Mouse (Mus musculus) heart, postnatal 4 days (tissue): ENCODE measurements around the gene Il12a. TPM values are rescaled to one million over a fixed set of nuclear protein-coding genes. Genes with fewer than 3 reads are reported as not detected.

Experiments used
- DNase-seq: peaks from one replicate; pipeline ENCODE4 v3.0.0; 2021
- total RNA-seq, 2 experiments: library from RNA; stranded (reverse); gene quantifications; 2 replicates each; pipeline ENCODE4 v1.2.3; 2021

Il12a gene
- under 1 TPM in 1 of 2 experiments, not detected in 1; 0.20 TPM for total RNA-seq

- DNase-seq: no peak
Observed at GRCm38 (mm10) chr3:68690344-68690743, at the start of gene Il12a. Gene Il12a (plus strand): TSS chr3:68690644.

- DNase-seq: no peak
Observed at GRCm38 (mm10) chr3:68642935-68643334, 47.5 kb upstream of the Il12a start.

GRCm38 (mm10) chr3:68646387-68647130, 43.9 kb upstream of the Il12a start:
- peak; percentile 12 for DNase-seq

- no peak for DNase-seq
Observed at GRCm38 (mm10) chr3:68647282-68647681, 43.2 kb upstream of the Il12a start.

GRCm38 (mm10) chr3:68650251-68650650, 40.2 kb upstream of the Il12a start:
- no peak for DNase-seq

GRCm38 (mm10) chr3:68656607-68657352, 33.7 kb upstream of the Il12a start:
- no peak for DNase-seq

GRCm38 (mm10) chr3:68657589-68658245, 32.7 kb upstream of the Il12a start:
- DNase-seq: no peak

- no peak for DNase-seq
Observed at GRCm38 (mm10) chr3:68659996-68660395, 30.4 kb upstream of the Il12a start.

GRCm38 (mm10) chr3:68660538-68660937, 29.9 kb upstream of the Il12a start:
- no peak for DNase-seq

- DNase-seq: no peak
Observed at GRCm38 (mm10) chr3:68662386-68662785, 28.1 kb upstream of the Il12a start.

- DNase-seq: no peak
Observed at GRCm38 (mm10) chr3:68664337-68664736, 26.1 kb upstream of the Il12a start.

GRCm38 (mm10) chr3:68666377-68666776, 24.1 kb upstream of the Il12a start:
- no peak for DNase-seq

- DNase-seq: no peak
Observed at GRCm38 (mm10) chr3:68667852-68668251, 22.6 kb upstream of the Il12a start.

GRCm38 (mm10) chr3:68669418-68669974, 20.9 kb upstream of the Il12a start:
- DNase-seq: no peak

- DNase-seq: no peak
Observed at GRCm38 (mm10) chr3:68674721-68675120, 15.7 kb upstream of the Il12a start.

- DNase-seq: no peak
Observed at GRCm38 (mm10) chr3:68675216-68675835, 15.1 kb upstream of the Il12a start.

GRCm38 (mm10) chr3:68675980-68676678, 14.3 kb upstream of the Il12a start:
- DNase-seq: no peak

- DNase-seq: peak; percentile 30
Observed at GRCm38 (mm10) chr3:68676831-68677303, 13.6 kb upstream of the Il12a start.

GRCm38 (mm10) chr3:68678805-68679585, 11.4 kb upstream of the Il12a start:
- no peak for DNase-seq

GRCm38 (mm10) chr3:68683579-68683978, 6.9 kb upstream of the Il12a start:
- DNase-seq: no peak

GRCm38 (mm10) chr3:68684207-68684606, 6.2 kb upstream of the Il12a start:
- DNase-seq: no peak
